Mouse (Mus musculus) thymus, adult 2 months (tissue): ENCODE results near the gene Mstn.

ENCODE experiments used
- CTCF ChIP-seq: fragments of 200-500 bp; IDR thresholded peaks from 2 replicates; pipeline ENCODE4 v1.5.1; 2012; ENCODE audit warnings: mild to moderate bottlenecking, control low read depth, low read length, moderate library complexity, borderline replicate concordance; ENCODE audit not compliant: control insufficient read depth, poor library complexity, insufficient read depth; ENCODE audit errors: extremely low read depth
- POLR2A ChIP-seq: fragments of 200-500 bp; IDR thresholded peaks from 2 replicates; pipeline ENCODE4 v1.6.1; 2012; ENCODE audit warnings: mild to moderate bottlenecking, low read length, control low read depth, moderate library complexity; ENCODE audit not compliant: control insufficient read depth, poor library complexity, insufficient read depth; ENCODE audit errors: extremely low read depth

DNA sequence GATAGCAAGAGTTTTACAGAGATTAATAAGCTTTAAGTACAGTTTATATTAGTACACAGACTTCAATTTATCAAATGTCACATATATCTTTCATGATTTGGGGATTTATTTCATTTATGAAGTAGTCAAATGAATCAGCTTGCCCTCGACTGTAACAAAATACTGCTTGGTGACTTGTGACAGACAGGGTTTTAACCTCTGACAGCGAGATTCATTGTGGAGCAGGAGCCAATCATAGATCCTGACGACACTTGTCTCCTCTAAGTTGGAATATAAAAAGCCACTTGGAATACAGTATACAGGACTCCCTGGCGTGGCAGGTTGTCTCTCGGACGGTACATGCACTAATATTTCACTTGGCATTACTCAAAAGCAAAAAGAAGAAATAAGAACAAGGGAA lies at the start of gene Mstn:
- TF ChIP-seq CTCF (no peak), POLR2A (no peak)
